Mouse (Mus musculus): ENCODE results near the gene Mapk9. TPM values are rescaled to one million over a fixed set of nuclear protein-coding genes. Genes with fewer than 3 reads are reported as not detected.
A peak's percentile ranks its signal among the peaks of the same experiment; 100 is the strongest.

Mapk9 gene
- polyA plus RNA-seq, 1 experiment from 2014 or later, result 22.2 TPM

DNA sequence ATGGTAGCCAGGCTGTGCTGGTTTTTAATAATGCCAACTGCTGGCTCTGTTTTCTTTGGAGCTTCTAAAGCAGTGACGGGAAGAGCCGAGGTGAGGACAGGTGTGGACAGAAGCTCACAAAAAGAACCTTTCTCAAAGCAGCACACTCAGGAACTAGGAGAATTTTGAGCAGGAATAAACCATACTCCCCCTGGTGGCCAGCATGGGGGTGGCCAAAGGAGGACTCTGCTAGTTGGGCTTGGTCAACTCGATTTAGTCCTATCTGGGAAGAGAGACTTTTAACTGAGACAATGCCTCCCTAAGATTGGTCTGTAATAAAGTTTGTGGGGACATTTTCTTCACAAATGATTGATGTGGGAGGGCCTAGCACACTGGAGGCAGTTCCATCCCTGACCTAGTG, 1.6 kb upstream of the Mapk9 start:
- Histone ChIP-seq H3K27ac (replicated peaks) (no peak overlapping the region), H3K36me3 (0 out of 2 replicates have a peak, but pooled peaks cover 3% of the 10 kb centered on the region), H3K4me1 (peaks cover 27% of the 10 kb centered on the region), H3K27me3 (ENCODE audit: low read depth, poor library complexity, severe bottlenecking) (no peaks in the 10 kb centered on the region), H3K9me3 (replicated peaks) (no peaks in the 10 kb centered on the region), H3K4me3 (no peak overlapping the region)
- peak; percentile 45 for DNase-seq (ENCODE audit: low spot score)
- 59% methylated on average over 3 of the region's 3 CpGs for whole genome bisulfite sequencing

DNA sequence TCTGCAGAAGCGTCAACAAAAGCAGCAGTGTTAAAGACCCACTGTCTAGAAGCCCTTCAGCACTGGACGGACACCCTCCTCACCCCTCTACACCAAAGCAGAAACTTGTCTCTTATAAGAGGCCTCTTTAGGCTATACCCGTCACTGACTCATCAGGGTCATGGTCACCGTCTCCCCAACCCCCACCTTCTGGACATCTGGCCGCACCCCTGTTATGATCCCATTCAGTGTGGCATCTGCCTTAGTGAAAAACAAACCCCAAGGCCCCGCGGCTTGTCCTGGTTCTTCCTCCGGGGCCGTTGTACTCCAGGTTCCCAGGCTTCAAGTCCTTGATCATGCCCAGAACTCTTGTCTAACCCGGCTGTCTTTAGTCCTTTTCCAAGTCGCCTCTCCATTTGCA, 593 bp upstream of the Mapk9 start:
- Histone ChIP-seq H3K27me3 (ENCODE audit: low read depth, poor library complexity, severe bottlenecking) (no peaks in the 10 kb centered on the region), H3K36me3 (peaks cover 13% of the 10 kb centered on the region; the same call in 1 of the 2 replicates), H3K4me1 (peaks cover 27% of the 10 kb centered on the region), H3K4me3 (peak overlapping the region; percentile 66), H3K9me3 (replicated peaks) (no peaks in the 10 kb centered on the region), H3K27ac (replicated peaks) (peak overlapping the region; percentile 93)
- DNase-seq (ENCODE audit: low spot score), result no peak
- WGBS, result 37% methylated on average over 11 of the region's 11 CpGs

DNA sequence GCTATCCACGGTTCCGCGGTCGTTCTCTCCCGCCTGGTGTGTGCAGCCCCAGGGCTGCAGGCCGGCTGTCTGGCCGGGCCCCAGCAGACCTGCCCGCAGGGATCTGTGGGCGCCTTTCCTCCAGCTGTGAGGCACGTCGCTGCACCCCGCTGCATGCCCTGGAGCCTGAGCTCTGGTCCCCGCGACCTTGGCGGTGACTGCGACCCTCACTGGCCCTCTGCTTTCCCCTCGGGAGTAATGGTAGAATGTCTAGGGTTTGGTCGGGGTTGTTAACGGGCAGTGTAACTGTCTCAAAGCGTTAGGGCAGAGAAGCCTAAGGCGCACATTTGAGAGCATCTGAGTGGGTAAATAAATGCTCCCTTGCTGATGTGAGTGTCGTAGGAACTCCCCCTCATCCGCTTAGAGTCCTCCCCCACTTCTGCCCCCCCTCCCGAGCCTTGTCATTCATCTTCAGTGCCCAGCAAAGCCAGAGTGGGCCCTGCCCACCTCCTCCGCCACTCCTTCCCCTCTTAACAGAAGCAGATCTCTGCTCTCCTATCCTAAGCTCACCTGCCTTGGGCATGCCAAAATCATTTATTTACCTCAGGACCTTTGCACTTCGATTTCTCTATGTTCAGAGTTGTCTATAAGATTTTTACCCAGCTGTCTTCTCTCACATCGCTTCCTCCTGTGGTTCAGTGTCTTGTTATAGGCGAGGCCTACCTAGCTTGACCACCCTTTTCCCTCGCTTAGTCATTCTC, 690 bp downstream of the Mapk9 start:
- Histone ChIP-seq H3K4me3 (peak overlapping the region; percentile 66), H3K27me3 (ENCODE audit: low read depth, poor library complexity, severe bottlenecking) (no peaks in the 10 kb centered on the region), H3K27ac (replicated peaks) (peak overlapping the region; percentile 93), H3K4me1 (peaks cover 27% of the 10 kb centered on the region), H3K9me3 (replicated peaks) (no peaks in the 10 kb centered on the region), H3K36me3 (peaks cover 14% of the 10 kb centered on the region; the same call in 1 of the 2 replicates)
- WGBS, result 11% methylated on average over 29 of the region's 29 CpGs
- no peak for DNase-seq (ENCODE audit: low spot score)

DNA sequence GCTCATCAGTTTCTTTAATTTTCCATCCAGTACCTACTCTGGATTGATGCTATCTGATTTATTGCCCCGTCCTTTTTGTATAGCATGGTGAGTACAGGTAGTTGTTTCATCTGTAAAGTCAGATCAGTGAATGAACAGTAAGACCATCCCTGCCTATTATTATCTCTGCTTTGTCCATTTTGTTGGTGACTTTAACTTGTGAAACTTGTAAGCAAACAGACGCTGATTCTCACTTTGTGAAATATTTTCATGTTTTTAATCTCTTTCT, 1.2 kb downstream of the Mapk9 start:
- H3K9me3 ChIP-seq (replicated peaks), result no peaks in the 10 kb centered on the region
- peak overlapping the region; percentile 66 for H3K4me3 ChIP-seq
- no peaks in the 10 kb centered on the region for H3K27me3 ChIP-seq (ENCODE audit: low read depth, poor library complexity, severe bottlenecking)
- H3K36me3 ChIP-seq, result peaks cover 14% of the 10 kb centered on the region; the same call in 1 of the 2 replicates
- H3K4me1 ChIP-seq, result peaks cover 27% of the 10 kb centered on the region
- WGBS, result 81% methylated on average over 2 of the region's 2 CpGs
- H3K27ac ChIP-seq (replicated peaks), result no peak overlapping the region
- no peak for DNase-seq (ENCODE audit: low spot score)

DNA sequence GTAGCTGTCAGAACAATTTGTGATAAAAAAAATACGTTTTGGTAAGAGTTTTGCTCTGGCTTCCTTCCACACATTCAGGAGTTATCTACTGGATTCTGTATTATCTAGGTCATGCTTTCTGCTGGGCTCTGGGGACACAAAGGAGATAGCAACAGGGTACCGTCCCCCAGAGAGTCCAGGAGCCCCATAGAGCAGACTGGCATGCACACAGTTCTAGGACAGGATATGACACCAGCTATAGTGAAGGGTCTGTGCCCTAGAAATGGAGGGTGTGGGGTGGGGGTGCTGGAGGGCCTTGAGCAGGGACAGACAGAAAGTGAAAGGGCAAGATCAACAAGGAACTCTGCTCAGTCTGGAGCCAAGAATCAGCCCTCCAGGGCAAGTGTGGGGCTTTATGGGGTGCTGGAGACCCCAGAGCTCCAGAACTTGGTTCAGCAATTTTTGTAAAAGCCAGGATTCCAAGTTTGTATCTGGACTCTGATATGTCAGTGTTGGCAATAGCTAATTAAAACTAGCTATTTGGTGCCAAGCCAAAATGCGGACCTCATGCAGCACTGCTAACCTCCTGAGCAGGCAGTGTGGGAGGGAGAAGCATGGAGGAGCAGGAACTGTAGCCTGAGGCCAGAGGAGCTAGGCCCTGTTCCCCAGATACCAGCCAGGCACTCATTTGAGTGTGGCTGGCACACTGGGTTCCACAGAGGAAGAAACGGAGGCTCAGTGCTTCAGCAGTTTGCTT, 1.7 kb downstream of the Mapk9 start:
- peak overlapping the region; percentile 66; the same call in 1 of the 2 replicates for H3K4me3 ChIP-seq
- DNase-seq (ENCODE audit: low spot score), result no peak

DNA sequence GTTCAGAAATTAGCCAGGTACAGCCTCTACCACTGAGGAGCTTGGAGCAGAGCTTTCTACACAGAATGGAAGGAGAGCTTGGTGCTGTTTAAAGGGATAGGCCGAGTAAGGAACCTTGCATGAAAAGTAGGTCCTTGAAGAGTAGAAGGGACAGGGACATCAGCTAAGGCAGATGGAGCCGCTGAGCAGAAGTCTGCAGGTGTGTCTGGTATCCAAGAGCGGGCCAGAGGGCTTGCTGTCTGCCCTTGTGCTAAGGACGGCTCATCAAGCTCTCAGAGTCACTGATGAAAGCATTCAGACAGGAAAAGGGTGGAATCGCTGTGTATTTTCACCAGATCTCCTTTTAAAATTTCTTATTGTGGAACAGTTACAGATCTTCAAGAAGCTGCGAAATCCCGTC, 3.8 kb downstream of the Mapk9 start:
- no peak overlapping the region for H3K4me3 ChIP-seq
- 92% methylated on average over 7 of the region's 7 CpGs for WGBS
- peaks cover 23% of the 10 kb centered on the region for H3K36me3 ChIP-seq
- no peaks in the 10 kb centered on the region for H3K27me3 ChIP-seq (ENCODE audit: low read depth, poor library complexity, severe bottlenecking)
- H3K9me3 ChIP-seq (replicated peaks), result no peaks in the 10 kb centered on the region
- no peak overlapping the region for H3K27ac ChIP-seq (replicated peaks)
- peaks cover 30% of the 10 kb centered on the region for H3K4me1 ChIP-seq
- DNase-seq (ENCODE audit: low spot score), result no peak

More for the DNA sequence above, 1.7 kb downstream of the Mapk9 start:
- H3K27me3 ChIP-seq (ENCODE audit: low read depth, poor library complexity, severe bottlenecking), result no peaks in the 10 kb centered on the region
- no peak overlapping the region for H3K27ac ChIP-seq (replicated peaks)
- H3K9me3 ChIP-seq (replicated peaks), result no peaks in the 10 kb centered on the region
- H3K4me1 ChIP-seq, result peaks cover 27% of the 10 kb centered on the region
- 84% methylated on average over 4 of the region's 4 CpGs for WGBS
- peaks cover 14% of the 10 kb centered on the region; the same call in 1 of the 2 replicates for H3K36me3 ChIP-seq

GRCm38 (mm10) chr11:49855144-49855543, 8.6 kb downstream of the Mapk9 start:
- 80% methylated on average over 5 of the region's 5 CpGs for WGBS
- Histone ChIP-seq H3K36me3 (peaks cover 21% of the 10 kb centered on the region), H3K4me3 (no peak overlapping the region), H3K27me3 (ENCODE audit: low read depth, poor library complexity, severe bottlenecking) (no peaks in the 10 kb centered on the region), H3K27ac (replicated peaks) (no peak overlapping the region), H3K9me3 (replicated peaks) (no peaks in the 10 kb centered on the region), H3K4me1 (0 out of 2 replicates have a peak, but pooled peaks cover 3% of the 10 kb centered on the region)
- DNase-seq (ENCODE audit: low spot score), result no peak

DNA sequence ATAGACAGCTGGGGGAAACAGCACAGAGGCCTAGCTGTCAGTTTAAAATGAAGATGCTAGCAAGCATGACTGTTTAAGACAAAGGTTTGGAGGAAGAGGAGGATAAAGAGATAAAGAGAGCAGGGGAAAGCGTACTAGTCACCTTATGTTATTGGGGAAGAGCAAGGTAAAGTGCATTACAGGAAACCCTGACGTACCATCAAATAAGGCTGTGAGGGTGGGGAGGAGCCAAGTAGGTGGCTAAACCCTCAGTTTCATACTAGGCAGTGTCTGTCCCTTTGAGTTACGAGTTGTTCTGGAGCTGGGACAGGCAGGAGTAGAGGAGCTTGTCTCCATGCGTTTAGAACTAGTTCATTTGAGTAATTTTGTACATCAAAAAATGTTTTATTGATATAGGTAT, 14.6 kb downstream of the Mapk9 start:
- H3K36me3 ChIP-seq, result peaks cover 15% of the 10 kb centered on the region
- no peak overlapping the region for H3K27ac ChIP-seq (replicated peaks)
- no peaks in the 10 kb centered on the region for H3K27me3 ChIP-seq (ENCODE audit: low read depth, poor library complexity, severe bottlenecking)
- H3K4me1 ChIP-seq, result no peaks in the 10 kb centered on the region
- no peak for DNase-seq (ENCODE audit: low spot score)
- no peak overlapping the region for H3K4me3 ChIP-seq
- no peaks in the 10 kb centered on the region for H3K9me3 ChIP-seq (replicated peaks)
- 88% methylated on average over 4 of the region's 4 CpGs for WGBS

- no peak for DNase-seq (ENCODE audit: low spot score)
- no peaks in the 10 kb centered on the region for H3K4me1 ChIP-seq
- no peaks in the 10 kb centered on the region for H3K9me3 ChIP-seq (replicated peaks)
- H3K27ac ChIP-seq (replicated peaks), result no peak overlapping the region
- H3K36me3 ChIP-seq, result peaks cover 30% of the 10 kb centered on the region
- H3K4me3 ChIP-seq, result no peak overlapping the region
- H3K27me3 ChIP-seq (ENCODE audit: low read depth, poor library complexity, severe bottlenecking), result no peaks in the 10 kb centered on the region
Measured at GRCm38 (mm10) chr11:49863926-49864325, 17.4 kb downstream of the Mapk9 start.

- Histone ChIP-seq H3K4me1 (no peaks in the 10 kb centered on the region), H3K36me3 (peaks cover 44% of the 10 kb centered on the region), H3K4me3 (no peak overlapping the region), H3K27me3 (ENCODE audit: low read depth, poor library complexity, severe bottlenecking) (no peaks in the 10 kb centered on the region), H3K9me3 (replicated peaks) (no peaks in the 10 kb centered on the region), H3K27ac (replicated peaks) (no peak overlapping the region)
- WGBS, result 84% methylated on average over 5 of the region's 5 CpGs
- DNase-seq (ENCODE audit: low spot score), result no peak
Measured at GRCm38 (mm10) chr11:49867320-49867719, 20.8 kb downstream of the Mapk9 start.

DNA sequence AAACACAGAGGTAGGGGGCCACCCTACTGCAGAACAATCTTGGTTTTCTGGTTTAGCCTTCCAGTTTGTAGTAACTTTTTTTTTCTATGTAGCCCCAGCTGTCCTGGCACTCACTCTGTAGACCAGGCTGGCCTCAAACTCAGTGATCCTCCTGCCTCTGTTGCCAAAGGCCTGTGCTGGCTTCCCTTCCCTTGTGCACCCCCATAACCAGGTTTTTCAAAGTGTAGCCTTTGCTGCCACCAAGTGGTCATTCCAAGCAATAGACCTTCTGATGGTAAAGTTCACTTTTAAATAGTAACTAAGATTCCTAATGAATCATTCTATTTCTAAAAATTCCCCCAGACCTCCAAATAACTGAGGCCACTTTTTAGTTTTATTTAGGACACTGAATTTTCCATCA, 23.2 kb downstream of the Mapk9 start:
- no peaks in the 10 kb centered on the region for H3K9me3 ChIP-seq (replicated peaks)
- peaks cover 52% of the 10 kb centered on the region for H3K36me3 ChIP-seq
- H3K4me1 ChIP-seq, result no peaks in the 10 kb centered on the region
- DNase-seq (ENCODE audit: low spot score), result peak; percentile 25
- no peaks in the 10 kb centered on the region for H3K27me3 ChIP-seq (ENCODE audit: low read depth, poor library complexity, severe bottlenecking)
- no peak overlapping the region for H3K27ac ChIP-seq (replicated peaks)
- no peak overlapping the region for H3K4me3 ChIP-seq

GRCm38 (mm10) chr11:49871914-49872313, 25.4 kb downstream of the Mapk9 start:
- Histone ChIP-seq H3K27me3 (ENCODE audit: low read depth, poor library complexity, severe bottlenecking) (no peaks in the 10 kb centered on the region), H3K4me3 (no peak overlapping the region), H3K9me3 (replicated peaks) (no peaks in the 10 kb centered on the region), H3K4me1 (no peaks in the 10 kb centered on the region), H3K27ac (replicated peaks) (no peak overlapping the region), H3K36me3 (peaks cover 51% of the 10 kb centered on the region)
- 67% methylated on average over 6 of the region's 6 CpGs for WGBS
- peak; percentile 42 for DNase-seq (ENCODE audit: low spot score)

DNA sequence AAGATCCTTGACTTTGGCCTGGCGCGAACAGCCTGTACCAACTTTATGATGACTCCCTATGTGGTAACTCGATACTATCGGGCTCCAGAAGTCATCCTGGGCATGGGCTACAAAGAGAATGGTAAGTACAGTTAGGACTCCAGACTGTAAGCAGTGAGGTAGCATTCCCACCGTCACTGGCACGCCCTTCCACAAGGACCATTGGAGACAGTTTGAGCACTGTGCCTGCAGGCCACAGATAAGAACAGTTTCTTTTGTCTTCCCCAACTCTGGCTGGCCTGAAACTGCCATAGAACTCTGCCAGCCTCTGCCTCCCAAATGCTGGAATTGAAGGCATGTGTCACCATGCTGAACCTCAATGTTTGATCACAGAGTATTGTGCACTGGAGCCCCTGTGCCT, 26.2 kb downstream of the Mapk9 start:
- Histone ChIP-seq H3K27ac (replicated peaks) (no peak overlapping the region), H3K4me3 (no peak overlapping the region), H3K36me3 (peaks cover 46% of the 10 kb centered on the region), H3K9me3 (replicated peaks) (no peaks in the 10 kb centered on the region), H3K4me1 (no peaks in the 10 kb centered on the region), H3K27me3 (ENCODE audit: low read depth, poor library complexity, severe bottlenecking) (no peaks in the 10 kb centered on the region)
- 87% methylated on average over 6 of the region's 6 CpGs for WGBS
- no peak for DNase-seq (ENCODE audit: low spot score)
